Mouse (Mus musculus) midbrain, postnatal 0 days (tissue): ENCODE data around the gene Tsn. TPM values are rescaled to one million over a fixed set of nuclear protein-coding genes. Genes with fewer than 3 reads are reported as not detected.

Experiments
- ATAC-seq: fragments of 200-750 bp; cut with Nextera tagmentation; 2 replicates; pipeline ENCODE4 v1.8.0; 2017; ENCODE audit warnings: moderate number of reproducible peaks, mild to moderate bottlenecking, moderate TSS enrichment, moderate library complexity; ENCODE audit not compliant: low FRiP score
- DNase-seq: peaks from one replicate; pipeline ENCODE4 v3.0.0-alpha.2; 2015; ENCODE audit warnings: low spot score
- H3K27ac ChIP-seq: fragments of 300-500 bp; sonication (generic); 2 replicates; pipeline ENCODE4 v1.5.1; 2014; ENCODE audit warnings: low read depth, mild to moderate bottlenecking, low read length, mixed read lengths
- H3K27me3 ChIP-seq: fragments of 300-500 bp; sonication (generic); 2 replicates; pipeline ENCODE4 v1.6.1; 2014; ENCODE audit warnings: low read length, control low read depth, mixed read lengths; ENCODE audit not compliant: insufficient read depth
- H3K36me3 ChIP-seq: fragments of 300-500 bp; sonication (generic); 2 replicates; pipeline ENCODE4 v1.6.1; 2014; ENCODE audit warnings: low read length, control low read depth, mixed read lengths; ENCODE audit not compliant: insufficient read depth
- H3K4me1 ChIP-seq: fragments of 300-500 bp; sonication (generic); 2 replicates; pipeline ENCODE4 v1.6.1; 2014; ENCODE audit warnings: mild to moderate bottlenecking, control low read depth, antibody characterized with exemption, low read length, mixed read lengths; ENCODE audit not compliant: insufficient read depth
- H3K4me2 ChIP-seq: fragments of 300-500 bp; sonication (generic); 2 replicates; pipeline ENCODE4 v1.6.1; 2014; ENCODE audit warnings: low read depth, mild to moderate bottlenecking, low read length, mixed read lengths; ENCODE audit not compliant: poor library complexity, severe bottlenecking
- H3K4me3 ChIP-seq: fragments of 300-500 bp; sonication (generic); 2 replicates; pipeline ENCODE4 v1.5.1; 2014; ENCODE audit warnings: low read depth, mild to moderate bottlenecking, low read length, moderate library complexity
- H3K9ac ChIP-seq: fragments of 300-500 bp; sonication (generic); replicated peaks from 2 replicates; pipeline ENCODE4 v1.6.1; 2014; ENCODE audit warnings: mild to moderate bottlenecking, low read length, moderate library complexity, mixed read lengths; ENCODE audit not compliant: poor library complexity, severe bottlenecking
- H3K9me3 ChIP-seq: fragments of 300-500 bp; sonication (generic); 2 replicates; pipeline ENCODE4 v1.6.1; 2016; ENCODE audit warnings: low read length, control low read depth
- CTCF ChIP-seq: IDR thresholded peaks from 2 replicates; pipeline ENCODE4 v1.5.1; 2016; ENCODE audit warnings: antibody characterized with exemption, mild to moderate bottlenecking
- WGBS: fragments of 180-500 bp; shearing (Covaris S2); extraction: QIAGEN DNeasy Blood & Tissue Kit; methylation state at CpG from one replicate; pipeline ENCODE4 v1.1.7; 2014; 5-methylcytosine and 5-hydroxymethylcytosine counted together
- polyA plus RNA-seq: library from polyadenylated mRNA; unstranded; fragments of >200 nt; fragmentation: Nextera tagmentation; extraction: Ambion mirVana; gene quantifications from 2 replicates; pipeline ENCODE4 v1.2.1, GENCODE M21; 2015
- total RNA-seq: library from RNA; depleted of rRNA; stranded (reverse); fragments of >200 nt; gene quantifications from 2 replicates; pipeline ENCODE4 v1.2.3, GENCODE M21; 2014

Tsn gene
- total and polyA plus RNA-seq, 2 experiments from 2014 or later = 227 to 681 TPM

GRCm38 (mm10) chr1:118297719-118298118, 13.8 kb downstream of the Tsn start:
- WGBS = 100% methylated on average over 2 of the region's 2 CpGs
- H3K9ac ChIP-seq = no peak overlapping the region
- no peak overlapping the region for H3K4me2 ChIP-seq
- DNase-seq (no peak), ATAC-seq (no peak)
- H3K9me3 ChIP-seq = no peaks in the 10 kb centered on the region
- H3K4me3 ChIP-seq = no peak overlapping the region
- H3K36me3 ChIP-seq = peaks cover 37% of the 10 kb centered on the region
- H3K27me3 ChIP-seq = no peaks in the 10 kb centered on the region
- no peak for TF ChIP-seq CTCF
- H3K4me1 ChIP-seq = no peaks in the 10 kb centered on the region
- H3K27ac ChIP-seq = no peak overlapping the region

- 92% methylated on average over 3 of the region's 3 CpGs for WGBS
- Histone ChIP-seq H3K27me3 (no peaks in the 10 kb centered on the region), H3K36me3 (peaks cover 33% of the 10 kb centered on the region), H3K4me3 (no peak overlapping the region), H3K27ac (no peak overlapping the region), H3K9ac (no peak overlapping the region), H3K4me1 (no peaks in the 10 kb centered on the region), H3K9me3 (no peaks in the 10 kb centered on the region), H3K4me2 (no peak overlapping the region)
- no peak for ATAC-seq
- TF ChIP-seq CTCF = no peak
- DNase-seq = no peak
These were observed 14.9 kb downstream of the Tsn start for GRCm38 (mm10) chr1:118296673-118297072.

GRCm38 (mm10) chr1:118294826-118295225, 16.7 kb downstream of the Tsn start:
- Histone ChIP-seq H3K4me2 (no peak overlapping the region), H3K9ac (no peak overlapping the region), H3K36me3 (peaks cover 21% of the 10 kb centered on the region), H3K4me3 (no peak overlapping the region), H3K9me3 (no peaks in the 10 kb centered on the region), H3K4me1 (no peaks in the 10 kb centered on the region), H3K27me3 (no peaks in the 10 kb centered on the region), H3K27ac (no peak overlapping the region)
- WGBS = 62% methylated on average over 5 of the region's 5 CpGs
- no peak for ATAC-seq
- DNase-seq = peak; percentile 9
- TF ChIP-seq CTCF = no peak

GRCm38 (mm10) chr1:118294192-118294591, 17.3 kb downstream of the Tsn start:
- ATAC-seq (0 out of 2 replicates have a peak, but pooled peaks have one; percentile 21), DNase-seq (no peak)
- no peak overlapping the region for H3K4me2 ChIP-seq
- H3K9me3 ChIP-seq = no peaks in the 10 kb centered on the region
- 95% methylated on average over 3 of the region's 3 CpGs for WGBS
- peaks cover 20% of the 10 kb centered on the region for H3K36me3 ChIP-seq
- TF ChIP-seq CTCF = no peak
- H3K27ac ChIP-seq = no peak overlapping the region
- H3K4me3 ChIP-seq = no peak overlapping the region
- no peaks in the 10 kb centered on the region for H3K27me3 ChIP-seq
- H3K9ac ChIP-seq = no peak overlapping the region
- no peaks in the 10 kb centered on the region for H3K4me1 ChIP-seq

- DNase-seq = no peak
- Histone ChIP-seq H3K4me3 (no peak overlapping the region), H3K9me3 (no peaks in the 10 kb centered on the region), H3K4me2 (no peak overlapping the region), H3K36me3 (peaks cover 9% of the 10 kb centered on the region), H3K4me1 (no peaks in the 10 kb centered on the region), H3K27me3 (no peaks in the 10 kb centered on the region), H3K27ac (no peak overlapping the region), H3K9ac (no peak overlapping the region)
- 89% methylated on average over 4 of the region's 4 CpGs for WGBS
- no peak for TF ChIP-seq CTCF
- no peak for ATAC-seq
These were observed 19.2 kb downstream of the Tsn start for GRCm38 (mm10) chr1:118292291-118292690.

- no peak overlapping the region for H3K4me3 ChIP-seq
- no peaks in the 10 kb centered on the region for H3K27me3 ChIP-seq
- H3K9me3 ChIP-seq = no peaks in the 10 kb centered on the region
- 11% methylated on average over 2 of the region's 2 CpGs for WGBS
- peak; percentile 74 for TF ChIP-seq CTCF
- no peaks in the 10 kb centered on the region for H3K36me3 ChIP-seq
- DNase-seq = peak; percentile 77
- no peak overlapping the region for H3K27ac ChIP-seq
- H3K9ac ChIP-seq = no peak overlapping the region
- no peak for ATAC-seq
- H3K4me2 ChIP-seq = no peak overlapping the region
- no peaks in the 10 kb centered on the region for H3K4me1 ChIP-seq
These were observed 36.4 kb downstream of the Tsn start for GRCm38 (mm10) chr1:118275139-118275538.
